Mouse (Mus musculus): Measurements from ENCODE around the gene Odf3l1. TPM values are rescaled to one million over a fixed set of nuclear protein-coding genes. Genes with fewer than 3 reads are reported as not detected.

Odf3l1 gene
- total RNA-seq, 4 experiments from 2014 or later, result not detected

- no peak for DNase-seq (ENCODE audit: low spot score in 2 of 2)
Observed at GRCm38 (mm10) chr9:56882283-56882682, 17.8 kb upstream of the Odf3l1 start.

- no peak for DNase-seq (ENCODE audit: low spot score in 2 of 2)
Observed at GRCm38 (mm10) chr9:56881539-56882082, 17.1 kb upstream of the Odf3l1 start.

GRCm38 (mm10) chr9:56880790-56881189 is 16.3 kb upstream of the Odf3l1 start:
- DNase-seq (ENCODE audit: low spot score in 2 of 2), result no peak

GRCm38 (mm10) chr9:56877284-56877683 is 12.8 kb upstream of the Odf3l1 start:
- no peak for DNase-seq (ENCODE audit: low spot score in 2 of 2)

- DNase-seq (ENCODE audit: low spot score in 2 of 2), result no peak
Observed at GRCm38 (mm10) chr9:56876784-56877183, 12.3 kb upstream of the Odf3l1 start.

GRCm38 (mm10) chr9:56873097-56873496 is 8.6 kb upstream of the Odf3l1 start:
- DNase-seq (ENCODE audit: low spot score in 2 of 2), result no peak

- DNase-seq (ENCODE audit: low spot score in 2 of 2), result no peak
Observed at GRCm38 (mm10) chr9:56872105-56872903, 7.8 kb upstream of the Odf3l1 start.

- DNase-seq (ENCODE audit: low spot score in 2 of 2), result no peak
Observed at GRCm38 (mm10) chr9:56871191-56871590, 6.7 kb upstream of the Odf3l1 start.

GRCm38 (mm10) chr9:56870778-56871177 is 6.3 kb upstream of the Odf3l1 start:
- DNase-seq (ENCODE audit: low spot score in 2 of 2), result no peak

- DNase-seq (ENCODE audit: low spot score in 2 of 2), result peak; percentile 77 to 81
Observed at GRCm38 (mm10) chr9:56869552-56869951, 5.1 kb upstream of the Odf3l1 start.

GRCm38 (mm10) chr9:56868292-56868691 is 3.8 kb upstream of the Odf3l1 start:
- DNase-seq (ENCODE audit: low spot score in 2 of 2), result peak; percentile 62 to 69

- DNase-seq (ENCODE audit: low spot score in 2 of 2), result no peak
Observed at GRCm38 (mm10) chr9:56866430-56866829, 2.0 kb upstream of the Odf3l1 start.

GRCm38 (mm10) chr9:56865673-56866400 is 1.4 kb upstream of the Odf3l1 start:
- DNase-seq (ENCODE audit: low spot score in 2 of 2), result no peak

- no peak for DNase-seq (ENCODE audit: low spot score in 2 of 2)
Observed at GRCm38 (mm10) chr9:56864832-56865231, 353 bp upstream of the Odf3l1 start, which contains the start of gene Cspg4. Gene Cspg4 (plus strand): TSS chr9:56865033.

GRCm38 (mm10) chr9:56862863-56863262 is 1.6 kb downstream of the Odf3l1 start:
- no peak for DNase-seq (ENCODE audit: low spot score in 2 of 2)

- DNase-seq (ENCODE audit: low spot score in 2 of 2), result no peak
Observed at GRCm38 (mm10) chr9:56860486-56861269, 3.8 kb downstream of the Odf3l1 start.

GRCm38 (mm10) chr9:56860035-56860434 is 4.4 kb downstream of the Odf3l1 start:
- no peak for DNase-seq (ENCODE audit: low spot score in 2 of 2)

GRCm38 (mm10) chr9:56857463-56857862 is 7.0 kb downstream of the Odf3l1 start:
- DNase-seq (ENCODE audit: low spot score in 2 of 2), result no peak

- no peak for DNase-seq (ENCODE audit: low spot score in 2 of 2)
Observed at GRCm38 (mm10) chr9:56851778-56852177, 12.7 kb downstream of the Odf3l1 start.

- no peak for DNase-seq (ENCODE audit: low spot score in 2 of 2)
Observed at GRCm38 (mm10) chr9:56850905-56851252, 13.6 kb downstream of the Odf3l1 start.

GRCm38 (mm10) chr9:56850128-56850904 is 14.2 kb downstream of the Odf3l1 start:
- DNase-seq (ENCODE audit: low spot score in 2 of 2), result no peak
